Mouse (Mus musculus) urinary bladder, adult 18-20 months (tissue): ENCODE results near the gene Daam1.
A peak's percentile ranks its signal among the peaks of the same experiment; 100 is the strongest.

Experiments
- DNase-seq, 2 experiments: peaks; one replicate each; pipeline ENCODE4 v3.0.0; 2022; ENCODE audit warnings: low spot score in 2 of 2, mixed read lengths in 2 of 2

The Daam1 gene

DNA sequence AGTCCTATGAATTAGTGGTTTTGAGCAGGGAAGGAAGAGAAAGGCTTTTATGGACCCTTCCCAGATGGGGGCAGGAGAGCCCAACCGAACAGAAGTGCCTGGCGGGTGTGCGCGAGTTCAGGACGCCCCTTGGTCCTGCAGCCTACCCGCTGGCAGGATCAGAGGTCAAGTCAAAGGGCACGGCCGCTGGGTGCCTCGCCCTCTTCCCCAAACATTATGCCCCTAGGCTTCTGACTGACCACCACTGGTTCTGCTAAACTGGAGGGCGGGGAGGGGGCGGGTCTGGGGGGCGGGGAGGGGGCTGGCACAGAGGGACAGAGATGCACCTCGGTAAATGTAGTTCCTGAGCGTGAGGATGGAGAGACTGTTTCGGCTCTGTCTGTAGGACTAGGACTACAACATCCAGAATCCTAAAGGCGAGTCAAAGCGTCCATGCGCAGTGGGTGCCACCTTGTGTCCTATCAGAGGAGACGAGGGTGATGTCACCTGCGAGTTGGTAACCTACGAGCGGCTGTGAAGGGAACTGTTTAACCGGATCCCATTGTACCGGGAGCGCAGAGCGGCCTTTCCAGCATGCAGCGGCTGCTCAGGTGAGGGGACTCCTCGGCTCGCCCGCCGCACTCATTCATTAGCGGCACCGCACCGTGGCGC is at the start of gene Daam1:
TSS of gene Daam1 (plus strand) at position 472 of the 651 bp plus-strand sequence.
- peak; percentile 74 to 92 for DNase-seq

DNA sequence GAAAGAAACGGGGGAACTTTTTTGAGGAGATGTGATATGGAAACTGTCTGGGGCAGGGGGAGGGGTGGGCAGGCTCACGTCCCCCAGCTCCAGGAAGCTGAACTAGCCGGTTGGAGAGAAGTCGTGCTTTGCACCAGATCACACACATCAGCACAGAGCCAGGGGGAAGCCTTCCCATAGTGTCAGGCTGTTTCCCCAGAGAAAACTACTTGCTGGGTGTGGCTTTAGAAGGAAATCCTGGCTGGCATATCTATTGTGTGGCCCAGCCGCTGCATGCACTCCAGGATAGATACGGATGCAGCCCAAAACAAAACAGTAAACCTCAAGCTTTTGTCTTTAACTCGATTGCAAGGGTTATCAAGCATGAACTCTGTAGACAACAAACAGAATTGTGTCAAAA is 49.7 kb upstream of the Daam1 start:
- no peak for DNase-seq

GRCm38 (mm10) chr12:71783970-71784369 is 46.9 kb upstream of the Daam1 start:
- DNase-seq: no peak

GRCm38 (mm10) chr12:71784666-71785255 is 46.1 kb upstream of the Daam1 start:
- no peak for DNase-seq

DNA sequence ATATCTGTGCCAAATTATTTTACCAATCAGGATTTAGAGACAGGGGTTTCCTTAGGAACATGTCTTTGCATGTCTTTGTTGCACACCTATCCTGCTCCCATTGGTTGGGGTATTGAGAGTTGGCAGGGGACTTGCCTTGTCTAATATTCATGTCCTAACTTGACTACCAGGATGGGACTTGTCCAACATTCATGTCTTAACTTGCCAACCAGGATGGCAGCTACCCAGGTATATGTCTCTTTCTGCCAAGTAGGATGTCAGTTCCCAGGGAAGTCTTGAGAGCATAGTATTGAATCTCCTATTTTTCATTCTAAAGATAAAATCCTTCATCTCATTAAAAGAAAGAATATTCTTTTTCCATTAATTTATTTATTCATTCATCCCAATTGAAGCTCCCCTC is 44.4 kb upstream of the Daam1 start:
- no peak for DNase-seq

DNA sequence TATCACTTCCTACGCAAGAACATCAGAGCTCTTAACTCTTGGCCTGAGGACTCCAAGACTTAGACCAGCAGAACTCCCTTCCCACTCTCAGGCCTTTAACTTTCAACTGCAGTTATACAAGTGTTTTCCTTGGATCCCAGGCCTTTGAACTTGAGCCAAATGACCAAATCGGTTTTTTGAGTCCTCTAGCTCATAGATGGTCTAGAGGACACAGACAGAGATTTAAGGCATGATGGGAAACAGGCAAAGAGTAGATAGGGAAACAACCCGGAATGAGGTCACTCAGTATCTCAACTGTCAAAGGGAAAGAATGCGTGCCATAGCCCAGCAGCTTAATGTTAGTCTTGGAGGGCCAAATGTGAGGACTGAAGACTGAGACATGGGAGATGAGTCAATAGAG is 42.1 kb upstream of the Daam1 start:
- DNase-seq: no peak

DNA sequence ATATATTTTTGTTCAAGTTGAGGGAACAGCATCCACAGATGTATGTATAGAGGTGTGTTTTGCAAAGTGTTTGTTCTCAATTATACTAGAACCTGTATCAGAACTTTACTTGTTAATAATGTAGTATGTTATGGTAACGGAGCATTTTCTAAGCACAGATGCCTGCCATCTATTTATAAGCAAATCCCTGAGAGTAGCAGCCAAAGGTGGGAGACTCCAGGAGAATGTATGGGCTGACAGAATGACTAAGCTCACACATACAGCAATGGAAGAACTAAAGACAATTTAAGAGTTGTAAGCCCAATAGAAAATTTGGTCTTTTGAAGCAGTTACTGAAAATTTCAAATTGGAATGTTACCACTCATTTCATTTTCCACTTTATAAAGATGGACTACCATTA is 40.3 kb upstream of the Daam1 start:
- no peak for DNase-seq

DNA sequence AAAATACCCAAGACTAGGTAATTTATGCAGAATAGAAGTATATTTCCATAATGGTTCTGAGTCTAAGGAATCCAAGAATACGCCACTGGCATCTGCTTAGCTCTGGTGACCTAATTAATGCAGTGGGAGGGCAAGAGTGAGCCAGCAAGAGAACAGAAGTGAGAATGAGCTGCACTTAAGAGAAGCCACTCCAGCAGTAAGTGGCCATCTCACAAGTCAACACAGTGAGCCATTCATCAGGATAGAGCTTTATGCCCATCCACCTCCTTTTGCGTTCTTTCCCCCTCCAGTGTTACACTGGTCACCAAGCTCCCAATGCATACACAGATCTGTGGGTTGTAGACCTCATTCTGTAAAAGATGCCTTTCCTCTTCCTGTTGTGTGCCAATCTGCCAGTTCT is 37.8 kb upstream of the Daam1 start:
- DNase-seq: no peak

- DNase-seq: no peak
Observed at GRCm38 (mm10) chr12:71795626-71796025, 35.3 kb upstream of the Daam1 start.

GRCm38 (mm10) chr12:71796517-71796916 is 34.4 kb upstream of the Daam1 start:
- no peak for DNase-seq

DNA sequence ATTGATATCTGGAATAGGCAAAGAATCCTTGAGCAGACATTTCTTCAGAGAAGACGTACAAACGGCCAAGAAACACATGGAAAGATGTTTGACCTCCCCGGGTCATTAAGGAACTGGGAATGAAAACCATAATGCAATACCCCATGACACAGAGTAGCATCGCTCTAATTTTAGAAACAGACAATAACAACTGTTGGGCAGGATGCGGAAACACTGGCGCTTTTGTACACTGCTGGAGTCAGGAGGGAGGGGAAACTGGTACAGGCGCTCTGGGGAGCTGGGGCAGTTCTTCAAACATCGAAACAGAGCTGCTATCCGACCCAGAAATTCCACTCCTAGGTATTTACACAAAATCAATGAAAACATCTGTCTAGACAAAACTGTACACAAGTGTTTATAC is 23.6 kb upstream of the Daam1 start:
- DNase-seq: no peak

DNA sequence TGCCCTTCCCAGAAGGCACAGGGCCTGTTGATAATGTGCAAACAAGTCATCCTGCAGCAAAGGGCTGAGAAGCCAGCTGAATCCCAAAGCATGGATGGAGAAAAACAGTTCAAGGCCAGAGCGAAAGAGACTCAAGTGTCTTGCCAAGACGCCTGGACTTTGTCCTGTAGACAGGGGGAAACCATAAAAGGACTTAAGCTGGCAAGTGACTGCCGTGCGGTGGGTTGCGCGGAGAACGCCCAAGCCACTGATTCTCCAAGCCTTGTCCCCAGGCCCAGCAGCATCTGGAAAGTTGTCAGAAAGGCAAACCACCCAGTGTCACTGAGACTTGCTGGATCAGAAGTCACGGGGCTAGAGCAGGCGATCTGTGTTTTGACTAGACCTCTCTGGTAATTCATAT is 22.2 kb upstream of the Daam1 start:
- DNase-seq: peak in 1 of 2 experiments; percentile 13

DNA sequence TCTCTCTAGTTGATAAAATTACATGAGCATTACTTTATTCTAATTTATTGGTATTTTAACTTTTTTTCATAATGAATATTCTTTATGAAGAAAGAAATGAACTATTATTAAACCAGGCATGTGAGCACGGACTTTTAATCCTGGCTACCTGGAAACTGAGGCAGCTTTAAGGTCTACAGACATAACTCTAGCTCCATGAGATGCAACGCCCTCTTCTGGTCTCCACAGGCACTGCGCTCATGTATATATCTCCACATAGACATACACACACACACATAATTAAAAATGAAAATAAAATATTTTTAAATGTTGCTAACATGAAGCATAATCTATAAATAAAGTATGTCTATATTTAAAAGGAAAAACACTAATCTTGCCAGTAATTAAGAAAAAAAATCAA is 21.3 kb upstream of the Daam1 start:
- no peak for DNase-seq

GRCm38 (mm10) chr12:71812567-71812966 is 18.3 kb upstream of the Daam1 start:
- DNase-seq: no peak

DNA sequence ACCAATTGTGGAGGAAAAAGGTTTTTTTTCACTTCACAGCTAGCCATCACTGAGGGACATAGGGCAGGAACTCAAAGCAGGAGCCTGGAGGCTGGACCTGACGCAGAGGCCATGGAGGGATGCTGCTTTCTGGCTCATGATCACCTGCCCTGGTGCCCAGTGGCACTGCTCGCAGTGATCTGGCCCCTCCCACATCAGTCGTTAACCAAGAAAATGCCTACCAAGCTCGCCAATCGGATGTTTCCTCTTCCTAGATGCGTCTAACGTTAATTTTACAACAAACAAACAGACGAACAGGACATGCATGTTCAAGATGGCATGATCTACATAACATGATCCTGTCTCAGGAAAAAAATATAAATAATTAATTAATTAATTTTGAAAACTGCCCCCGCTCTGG is 17.6 kb upstream of the Daam1 start:
- DNase-seq: no peak

- no peak for DNase-seq
Observed at GRCm38 (mm10) chr12:71813761-71814160, 17.1 kb upstream of the Daam1 start.

- DNase-seq: no peak
Observed at GRCm38 (mm10) chr12:71820094-71820493, 10.8 kb upstream of the Daam1 start.

DNA sequence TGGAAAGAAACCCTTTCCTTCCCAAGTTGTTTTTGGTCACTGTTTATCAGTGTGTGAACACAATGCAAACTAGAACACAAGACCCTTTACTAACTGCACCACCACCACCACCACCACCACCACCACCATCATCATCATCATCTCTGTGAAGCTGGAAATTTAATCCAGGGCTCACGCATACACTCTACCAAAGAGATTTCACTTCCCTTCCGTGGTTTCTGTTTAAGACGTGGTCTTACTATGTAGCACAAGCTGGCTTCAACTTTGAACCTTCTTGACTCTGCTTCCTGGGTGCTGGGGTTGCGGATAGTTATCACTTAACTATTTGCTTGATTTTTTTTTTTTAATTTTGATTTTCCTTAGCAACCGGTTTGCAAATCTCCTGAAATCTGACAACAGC is 9.6 kb upstream of the Daam1 start:
- no peak for DNase-seq

DNA sequence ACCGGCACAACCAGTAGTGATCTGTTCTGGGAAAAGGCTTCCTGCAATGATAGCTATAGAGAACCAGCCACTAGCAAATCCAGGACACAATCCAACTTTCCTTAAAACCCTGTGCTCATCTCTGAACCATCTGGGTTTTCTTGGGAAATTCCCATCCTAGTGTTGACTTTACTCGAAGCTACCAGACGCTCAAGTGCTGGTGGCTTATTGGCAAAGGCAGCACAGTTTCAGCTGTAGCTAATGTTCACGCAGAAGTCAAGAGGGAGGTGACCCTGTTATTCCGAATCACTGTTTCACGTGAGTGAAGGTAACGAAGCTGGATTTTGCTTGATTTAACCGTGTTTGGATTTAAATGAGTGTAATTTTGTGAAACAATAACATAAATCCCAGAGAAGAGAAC is 9.1 kb upstream of the Daam1 start:
- DNase-seq: no peak

- no peak for DNase-seq
Observed at GRCm38 (mm10) chr12:71824927-71825326, 6.0 kb upstream of the Daam1 start.

DNA sequence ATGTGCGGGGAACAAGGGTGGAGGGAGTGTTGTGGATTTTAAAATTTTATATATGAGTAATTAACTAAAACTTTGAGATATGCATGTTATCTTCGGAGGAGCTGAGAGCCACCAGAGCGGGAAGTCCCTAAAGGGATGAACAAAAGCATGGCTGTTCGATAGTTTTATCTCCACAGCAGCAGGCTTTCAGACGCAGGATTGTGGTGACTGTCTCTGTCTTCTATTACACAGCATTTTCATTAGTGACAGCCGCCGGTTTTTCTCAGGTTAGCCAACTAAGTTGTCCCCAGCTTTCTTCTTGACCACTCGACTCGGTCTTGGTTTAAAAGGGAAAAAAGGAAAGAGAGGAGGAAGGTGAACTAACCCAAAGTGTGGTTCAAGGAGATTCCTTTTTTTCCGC is 739 bp upstream of the Daam1 start:
- peak in 1 of 2 experiments; percentile 15 for DNase-seq

- peak; percentile 24 to 79 for DNase-seq
Observed at GRCm38 (mm10) chr12:71831258-71832087, 595 bp downstream of the Daam1 start.

DNA sequence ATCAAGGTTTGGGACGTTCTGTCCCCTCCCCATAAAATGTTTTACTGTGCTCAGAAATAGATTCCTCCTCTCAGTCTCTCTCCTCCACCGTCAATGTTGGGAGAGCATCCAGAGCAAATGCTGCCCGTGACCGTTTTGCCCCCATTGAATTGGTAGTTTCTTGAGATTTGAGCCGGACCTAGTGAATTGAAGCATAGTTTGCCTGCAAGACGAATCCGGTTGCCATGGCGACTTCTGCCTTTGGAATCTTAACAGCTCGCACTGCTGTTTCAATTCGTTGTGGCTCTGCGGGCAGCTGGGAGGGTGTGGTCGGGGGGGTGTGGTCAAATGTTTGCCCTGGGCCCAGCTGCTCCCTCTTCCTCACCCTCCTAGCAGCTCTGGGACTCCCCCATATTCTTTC is 1.3 kb downstream of the Daam1 start:
- DNase-seq: peak in 1 of 2 experiments; percentile 18
